Mouse (Mus musculus): ENCODE measurements around the gene Manba.
"Not testable (repeated sequence)": the region's sequence is repeated elsewhere in the genome, so short reads cannot be mapped to it uniquely, and the experiment has no call there.

Manba gene

DNA sequence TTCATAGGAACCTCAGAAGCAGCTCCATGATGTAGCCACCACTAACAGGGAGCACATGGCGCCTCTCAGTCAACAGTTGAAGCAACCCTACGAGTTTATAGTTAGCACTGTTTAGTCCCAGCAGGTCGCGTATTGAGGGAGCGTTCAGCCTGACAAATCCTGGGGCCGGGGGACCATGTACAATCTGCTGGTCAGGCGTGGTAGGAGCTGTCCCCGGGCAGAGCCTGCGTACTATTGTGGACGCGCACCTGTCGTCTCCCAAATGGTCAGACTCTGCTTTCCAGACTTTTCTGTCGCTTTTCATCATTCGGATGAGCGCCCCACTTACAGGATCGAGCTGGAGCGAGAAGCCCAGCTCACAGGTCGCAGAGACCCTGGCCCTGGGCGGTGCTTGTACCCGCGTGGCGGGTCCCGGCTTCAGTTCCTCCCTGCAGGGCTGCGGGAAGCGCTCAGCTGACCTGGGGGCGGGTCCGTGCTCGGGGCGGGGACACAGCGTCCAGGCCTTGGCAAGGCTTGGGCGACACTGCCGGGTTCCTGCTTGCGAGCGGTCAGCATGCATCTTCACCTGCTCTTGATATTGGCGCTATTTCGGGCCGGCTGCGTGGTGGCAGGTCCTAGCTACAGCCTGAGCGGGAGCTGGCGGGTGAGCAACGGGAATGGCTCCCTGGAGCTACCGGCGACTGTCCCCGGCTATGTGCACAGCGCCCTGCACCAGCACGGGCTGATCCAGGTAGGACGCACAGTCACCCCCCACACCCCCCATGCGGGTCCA lies at the start of gene Manba:
Gene Manba, plus strand, starts transcription at position 484 of the 772 bp plus-strand sequence.
- DNase-seq = peak; percentile 88 to 92

DNA sequence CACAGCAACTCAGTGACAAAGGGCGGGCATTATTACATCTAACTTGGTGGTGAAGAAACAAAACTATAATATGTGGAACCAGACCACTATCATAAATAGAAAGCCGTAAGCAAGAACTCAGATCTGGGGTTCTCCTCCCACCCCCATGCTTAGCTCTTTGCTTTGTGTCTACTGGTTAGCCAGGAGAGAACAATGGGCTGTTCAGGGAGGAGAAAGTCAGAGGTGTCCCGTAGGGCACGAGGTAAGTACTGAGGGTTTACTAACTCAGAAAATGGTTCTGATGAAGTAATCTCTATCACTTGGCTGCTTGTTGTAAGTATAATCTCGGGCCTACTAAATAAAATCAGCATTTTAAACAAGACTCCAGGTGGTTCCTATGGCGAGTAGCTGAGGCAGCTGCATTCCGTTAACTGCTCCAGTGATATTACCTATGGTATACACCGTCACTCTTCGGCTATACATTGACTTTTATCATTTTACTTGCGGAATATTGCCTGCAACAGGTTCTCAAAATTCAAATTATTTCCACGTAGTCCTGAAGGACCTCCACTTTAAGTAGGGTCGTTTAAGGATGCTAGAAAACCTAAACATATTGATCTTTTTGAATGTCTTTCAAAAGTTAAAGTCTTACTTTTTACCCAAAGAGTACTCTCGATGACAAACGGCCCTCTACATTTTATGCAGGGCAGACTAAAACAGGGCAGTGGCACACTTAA lies 48.4 kb upstream of the Manba start:
- no peak for DNase-seq

DNA sequence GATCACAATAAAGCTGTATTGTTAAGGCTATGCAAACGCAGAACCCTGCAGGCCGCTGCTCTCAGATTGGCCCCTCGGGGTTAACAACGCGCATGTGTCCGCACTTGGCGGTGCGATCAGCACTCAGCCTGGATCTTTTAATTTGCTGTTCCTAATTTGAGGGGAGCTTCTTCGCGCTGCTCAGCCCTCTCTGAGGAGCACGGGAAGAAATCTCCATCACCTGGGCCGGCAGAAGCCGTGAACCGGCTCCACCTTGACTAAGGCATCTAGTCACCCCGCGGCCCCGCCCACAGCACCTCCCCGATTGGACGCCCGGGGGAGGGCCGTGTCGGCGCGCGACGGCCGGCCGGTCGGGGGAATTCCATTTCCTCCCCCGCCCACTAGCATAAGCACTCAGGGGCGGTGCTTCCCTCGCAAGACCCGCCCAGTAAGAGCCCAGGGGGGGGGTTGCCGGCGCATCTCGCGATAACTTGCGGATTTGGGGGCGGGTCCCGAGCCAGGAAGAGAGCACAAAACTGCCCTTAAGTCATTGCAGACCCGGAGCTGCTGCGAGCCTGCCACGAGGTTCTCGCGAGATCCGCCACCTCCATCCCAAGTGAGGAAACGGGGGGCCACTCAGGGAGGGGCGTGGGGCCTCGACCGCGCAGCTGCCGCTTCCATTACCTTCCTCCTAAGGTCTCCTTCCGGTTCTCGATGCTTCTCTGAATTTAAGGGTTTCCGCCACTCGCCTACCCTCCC lies 47.5 kb upstream of the Manba start, which contains the start of gene Ube2d3:
Gene Ube2d3, plus strand, starts transcription at position 392 of the 738 bp plus-strand sequence.
- peak; percentile 99 for DNase-seq

DNA sequence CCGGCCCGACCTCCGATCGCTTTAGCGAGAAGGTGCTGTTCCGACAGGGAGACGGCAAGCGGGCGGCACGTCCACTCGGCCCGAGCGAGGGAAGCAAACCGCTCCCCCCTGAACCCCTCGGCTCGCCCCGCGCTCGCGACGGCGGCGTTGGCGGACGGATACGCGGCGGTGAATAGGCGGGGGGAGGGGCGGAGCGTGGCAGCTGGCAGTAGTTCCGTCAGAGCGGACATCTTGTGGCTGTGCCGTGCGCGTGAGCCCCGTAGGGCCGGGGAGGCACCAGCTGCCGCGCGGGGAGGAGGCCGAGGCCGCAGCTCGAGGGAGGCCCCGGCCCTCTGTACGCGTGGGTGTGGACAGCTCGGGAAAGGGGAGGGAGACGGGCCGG lies 46.9 kb upstream of the Manba start:
- DNase-seq = peak; percentile 97 to 98

DNA sequence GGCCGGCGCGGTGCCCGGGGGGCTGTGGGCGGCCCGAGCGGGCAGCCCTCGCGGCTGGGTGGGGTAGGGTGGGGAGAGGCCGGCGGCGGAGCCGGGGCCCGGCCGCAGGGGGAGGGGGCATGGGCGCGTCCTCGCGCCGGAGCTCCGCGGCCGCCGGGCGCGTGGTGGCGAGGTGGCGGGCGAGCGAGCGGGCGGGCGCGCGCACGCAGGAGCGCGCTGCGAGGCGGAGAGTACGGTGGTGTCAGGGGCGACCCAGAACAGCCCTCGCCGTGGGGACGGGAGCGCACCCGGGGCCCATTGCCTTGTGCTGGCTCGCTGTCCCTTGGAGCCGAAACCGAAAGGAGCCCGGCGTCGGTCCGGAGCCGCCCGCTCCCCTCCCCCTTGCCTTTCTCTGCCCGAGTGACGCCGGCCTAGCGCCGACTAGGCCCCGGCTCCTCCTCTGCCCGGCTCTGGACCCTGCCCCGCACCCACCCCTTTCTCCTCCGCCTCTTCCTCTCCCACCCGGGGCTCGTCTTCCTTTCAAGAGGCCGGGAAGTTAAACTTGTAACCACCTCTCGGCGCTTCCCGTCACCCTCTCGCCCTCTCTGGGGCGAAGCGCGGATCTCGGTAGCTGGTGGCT lies 46.4 kb upstream of the Manba start:
- peak; percentile 87 to 88 for DNase-seq

DNA sequence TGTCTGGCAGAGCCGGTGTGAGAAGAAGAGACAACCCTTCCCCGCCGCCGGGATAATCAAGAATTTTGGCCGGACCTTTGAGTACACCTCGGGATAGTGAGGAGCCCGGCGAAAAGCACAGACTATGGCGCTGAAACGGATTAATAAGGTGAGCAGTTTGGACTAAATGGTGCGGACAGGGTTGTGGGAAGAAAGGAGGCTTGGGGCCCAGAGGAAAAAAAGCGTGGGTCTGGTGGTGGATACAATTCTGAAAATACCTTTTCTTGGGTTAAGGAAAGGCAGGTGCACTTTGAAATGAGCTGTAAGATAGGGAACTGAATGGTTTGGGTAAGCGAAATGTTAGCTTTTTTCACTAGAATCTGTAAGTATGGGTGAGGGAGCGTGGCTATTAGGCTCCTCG lies 45.8 kb upstream of the Manba start:
- no peak for DNase-seq

DNA sequence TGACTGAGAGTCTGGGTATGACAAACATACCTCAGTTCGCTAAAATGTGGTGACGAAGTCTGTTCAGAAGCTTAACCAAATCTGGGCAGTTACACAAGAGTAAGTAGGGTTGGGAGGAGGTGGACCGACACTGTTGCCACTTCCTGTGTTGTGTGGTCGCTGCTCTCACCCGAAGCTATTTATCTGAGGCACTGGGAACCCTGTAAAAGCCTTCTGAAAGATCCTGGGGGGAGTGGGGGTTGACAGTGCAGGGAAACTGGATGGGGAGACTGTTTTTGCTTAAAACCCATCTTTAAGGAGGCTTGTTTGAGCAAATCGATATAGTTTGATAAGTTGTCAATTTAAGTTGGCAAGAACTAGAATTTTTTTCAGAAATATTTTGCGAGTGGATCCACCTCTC lies 45.2 kb upstream of the Manba start:
- DNase-seq = peak; percentile 23 to 31

DNA sequence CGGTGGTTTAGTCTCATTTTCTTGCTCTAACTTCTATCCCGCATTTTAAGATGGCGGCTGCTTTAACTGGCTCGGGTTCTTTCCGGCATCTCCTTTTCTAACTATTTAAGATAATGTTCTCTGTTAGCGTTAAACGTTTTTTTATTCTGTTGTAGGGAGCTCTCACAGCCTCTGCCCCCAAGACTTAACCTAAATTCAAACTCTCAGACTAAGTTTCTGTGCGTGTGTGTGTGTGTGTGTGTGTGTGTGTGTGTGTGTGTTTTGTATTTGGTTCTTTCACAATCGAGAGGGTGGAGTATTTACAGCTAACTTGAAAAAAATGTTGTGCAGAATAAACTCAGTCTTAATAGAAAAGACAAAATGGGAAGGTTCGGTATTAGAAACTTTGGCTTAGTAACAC lies 44.8 kb upstream of the Manba start:
- no peak for DNase-seq

DNA sequence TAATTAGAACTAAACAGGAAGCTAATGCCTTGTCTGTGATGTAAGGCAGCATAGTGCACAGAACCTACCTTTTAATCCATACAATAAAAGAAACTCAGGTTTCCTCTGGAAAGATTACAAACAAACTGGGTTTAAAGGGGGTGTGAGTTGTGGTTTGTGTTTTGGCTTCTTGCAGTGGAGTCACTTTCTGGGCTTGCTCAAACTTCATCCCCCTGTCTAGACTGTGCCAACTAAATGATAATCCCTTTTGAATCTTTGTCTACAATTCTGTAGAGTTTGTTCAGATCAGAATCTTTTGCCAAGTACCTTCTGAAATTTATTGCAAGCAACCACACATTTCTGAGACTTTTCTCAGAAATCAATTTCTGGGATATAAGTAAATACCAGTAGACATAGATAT lies 40.5 kb upstream of the Manba start:
- no peak for DNase-seq

DNA sequence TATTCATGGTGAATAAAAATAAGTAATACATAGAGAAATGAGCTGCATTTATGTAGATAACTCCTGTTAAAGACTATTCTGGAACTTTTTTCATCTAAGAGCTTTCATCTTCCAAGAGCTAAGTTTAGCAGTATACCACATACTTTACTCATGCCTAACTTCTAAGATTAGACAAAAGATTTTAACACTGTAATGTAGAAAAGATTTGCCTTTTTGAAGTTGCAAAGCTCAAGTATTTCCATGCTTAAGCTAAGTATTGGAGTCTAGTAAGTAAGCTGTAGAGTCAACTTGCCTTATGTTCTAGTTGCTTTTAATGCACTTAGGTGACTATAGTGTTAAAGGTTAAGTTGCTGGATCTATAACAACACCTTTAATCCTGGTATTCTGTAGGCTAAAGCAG lies 26.4 kb upstream of the Manba start:
- no peak for DNase-seq

DNA sequence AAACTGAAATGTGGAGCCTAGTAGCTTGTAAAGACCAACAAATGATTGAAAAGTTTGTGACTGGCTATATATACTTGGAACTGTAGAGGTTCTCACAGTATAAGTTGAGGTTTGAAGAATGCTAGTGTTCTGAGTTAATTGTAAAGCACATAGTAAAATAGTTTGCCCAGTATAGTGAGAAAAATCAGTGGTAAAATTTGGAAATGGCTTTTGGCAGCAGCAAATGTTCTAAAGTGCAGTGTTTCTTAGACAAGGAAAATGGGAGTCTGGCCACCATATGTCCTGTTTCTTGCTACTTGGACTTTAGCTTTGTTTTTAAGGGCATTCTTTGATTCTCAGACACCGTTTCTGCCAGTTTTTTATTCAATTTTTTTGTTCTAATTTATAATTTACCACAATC lies 17.0 kb upstream of the Manba start:
- no peak for DNase-seq

DNA sequence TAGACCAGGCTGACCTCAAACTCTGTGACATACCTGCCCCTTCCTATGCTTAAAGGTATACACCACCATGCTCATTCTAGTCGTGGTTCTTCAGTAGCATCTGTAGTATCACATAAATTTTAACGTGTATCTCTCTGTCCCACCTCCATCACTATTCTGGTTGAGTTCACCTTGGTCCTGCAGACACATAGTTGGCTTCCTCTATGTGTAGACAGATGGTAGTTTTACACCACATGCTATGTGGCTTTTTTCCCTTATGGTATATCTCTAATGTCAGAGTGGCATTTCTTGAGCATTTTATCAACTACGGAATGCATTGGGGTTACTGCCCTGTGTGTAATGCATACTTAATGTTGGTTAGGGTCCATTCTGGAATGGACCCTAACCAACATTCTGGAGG lies 16.3 kb upstream of the Manba start:
- no peak for DNase-seq

DNA sequence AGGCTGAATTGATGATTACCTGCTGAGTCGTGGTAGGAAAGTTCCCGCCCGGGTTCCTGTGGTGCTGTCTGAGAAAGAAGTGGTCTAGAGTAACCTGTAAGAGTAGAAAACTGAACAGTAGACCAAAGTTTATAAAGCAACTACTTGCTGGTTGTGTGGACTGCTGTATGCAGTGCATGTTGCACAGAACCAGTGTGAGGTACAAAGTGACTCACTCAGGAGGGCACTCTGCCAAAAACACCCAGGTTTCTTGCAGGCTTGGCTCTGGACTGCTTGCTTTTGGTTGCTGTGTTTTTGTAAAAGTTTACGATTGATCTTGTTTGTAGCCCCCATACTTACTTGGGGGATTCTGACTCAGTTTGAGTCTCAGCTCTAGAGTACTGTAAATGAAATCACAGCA lies 15.4 kb upstream of the Manba start:
- DNase-seq = peak; percentile 80 to 91

DNA sequence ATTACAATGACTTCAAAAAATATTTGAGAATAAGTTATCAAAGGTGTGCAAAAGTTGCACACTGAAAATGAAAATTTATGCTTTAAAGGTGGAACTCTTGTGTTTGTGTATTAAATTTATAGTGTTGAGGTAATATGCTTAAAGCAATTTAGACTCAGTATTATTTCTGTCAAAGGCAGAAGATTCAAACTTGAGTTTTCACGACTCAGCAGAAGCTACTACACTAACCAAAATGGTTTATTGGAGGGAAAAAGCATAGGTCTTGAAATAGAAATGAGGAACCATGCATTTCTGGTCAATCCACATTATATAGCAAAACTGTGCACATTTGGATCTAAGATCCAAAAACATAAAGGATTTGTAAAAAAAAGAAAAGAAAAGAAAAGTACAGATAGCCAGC lies 14.6 kb upstream of the Manba start:
- DNase-seq = no peak

DNA sequence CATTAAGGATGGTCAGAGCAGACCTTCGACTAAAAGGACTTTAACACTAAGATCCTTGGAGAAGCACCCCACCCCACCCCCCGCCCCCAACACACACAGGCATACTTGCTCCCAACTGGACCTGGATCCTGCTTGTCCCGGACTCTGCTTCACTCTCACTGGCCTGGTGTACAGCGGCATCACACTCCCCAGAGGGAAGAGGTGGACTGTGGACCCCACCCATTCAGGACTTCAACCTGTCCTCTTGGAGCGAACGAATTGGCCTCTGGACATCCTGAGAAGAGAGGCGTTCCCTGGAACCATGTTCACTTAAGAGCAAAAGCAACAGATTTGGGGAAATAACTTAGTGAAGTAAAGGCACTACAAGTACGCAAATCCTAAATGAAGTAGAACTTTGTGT lies 10.4 kb upstream of the Manba start:
- DNase-seq = no peak

DNA sequence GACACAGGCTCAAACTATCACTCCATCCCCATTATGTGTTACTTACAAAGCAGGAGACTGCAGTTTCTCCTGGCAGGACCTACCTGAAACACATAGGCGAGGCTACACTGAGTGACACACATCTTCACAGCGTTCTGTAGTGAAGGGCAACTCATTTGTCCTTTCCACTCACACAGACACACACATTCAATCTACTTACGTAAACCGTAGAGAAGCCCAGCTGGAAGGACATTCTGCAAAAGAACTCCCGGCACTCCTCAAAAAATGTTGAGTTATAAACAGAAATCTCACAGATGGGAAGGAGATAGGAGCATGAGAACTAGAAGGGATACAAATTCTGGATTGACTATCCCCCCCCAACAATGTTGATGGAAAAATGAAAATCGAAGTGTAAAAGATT lies 9.1 kb upstream of the Manba start:
- no peak for DNase-seq

DNA sequence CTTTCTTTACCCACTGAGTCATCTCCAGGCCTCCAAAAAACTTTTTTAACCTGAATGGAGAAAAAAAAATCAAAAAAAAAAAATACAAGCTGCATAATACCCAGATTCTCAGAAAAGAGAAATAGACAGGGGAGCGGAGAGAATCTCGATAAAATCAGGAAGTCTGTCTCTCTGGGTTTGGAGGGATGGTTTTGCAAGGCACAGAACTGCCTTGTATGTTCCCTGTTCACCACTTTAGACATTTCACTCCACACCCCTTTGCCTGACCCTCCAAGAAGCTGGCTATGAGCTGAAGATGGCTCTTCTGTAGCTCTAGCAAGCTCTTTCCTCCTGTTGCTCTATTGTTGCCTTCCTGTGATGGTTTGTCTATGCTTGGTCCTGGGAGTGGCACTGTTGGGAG lies 8.4 kb upstream of the Manba start:
- DNase-seq = no peak

DNA sequence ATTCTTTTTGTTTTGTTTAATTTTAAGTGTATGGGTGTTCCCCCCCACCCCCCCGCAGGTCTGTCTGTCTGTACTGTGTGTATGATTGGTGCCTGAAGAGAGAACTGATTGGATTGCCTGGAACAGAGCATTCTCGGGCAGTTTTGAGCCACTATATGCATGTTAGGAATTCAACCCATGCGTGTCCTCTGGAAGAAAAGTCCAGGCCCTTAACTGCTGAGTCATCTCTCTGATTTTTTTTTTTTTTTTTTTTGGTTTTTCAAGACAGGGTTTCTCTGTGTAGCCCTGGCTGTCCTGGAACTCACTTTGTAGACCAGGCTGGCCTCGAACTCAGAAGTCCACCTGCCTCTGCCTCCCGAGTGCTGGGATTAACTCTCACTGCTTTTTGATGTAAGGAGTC lies 6.3 kb upstream of the Manba start:
- DNase-seq = not testable (repeated sequence)

DNA sequence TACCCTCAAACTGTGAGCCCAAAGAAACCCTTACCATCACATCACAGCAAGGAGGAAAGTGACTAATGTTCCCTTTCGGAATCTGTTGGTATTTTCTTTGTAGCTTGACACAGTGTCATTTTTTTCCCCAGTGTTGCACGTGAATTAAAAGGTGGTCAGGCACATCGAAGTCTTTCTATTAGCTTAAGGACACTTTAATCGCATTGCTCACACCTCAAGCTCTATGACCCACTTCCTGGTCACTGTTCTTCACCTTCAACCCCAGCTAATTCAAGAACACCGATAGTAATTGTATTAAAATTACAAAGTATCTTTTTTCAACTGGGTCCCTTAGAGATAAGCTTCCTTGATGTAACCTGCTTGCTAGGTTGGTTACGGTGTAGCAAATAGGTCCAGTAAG lies 4.6 kb upstream of the Manba start:
- DNase-seq = no peak

DNA sequence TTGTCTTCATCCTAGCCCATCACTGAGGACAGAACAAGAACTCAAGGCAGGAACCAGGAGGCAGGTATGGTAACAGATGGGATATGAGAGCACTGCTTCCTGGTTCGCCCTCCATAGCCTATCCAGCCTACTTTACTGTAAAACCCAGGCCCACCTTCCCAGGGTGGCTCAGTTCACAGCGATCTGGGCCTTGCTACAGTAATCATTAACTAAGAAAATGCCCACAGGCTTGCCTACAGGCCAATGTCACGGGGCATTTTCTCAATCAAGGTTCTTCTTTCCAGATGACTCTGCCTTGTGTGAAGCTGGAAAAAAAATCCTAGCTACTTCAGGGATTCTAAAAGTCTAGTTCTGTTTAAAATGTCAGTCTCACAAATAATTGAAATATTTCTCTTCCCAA lies 3.8 kb upstream of the Manba start:
- no peak for DNase-seq

DNA sequence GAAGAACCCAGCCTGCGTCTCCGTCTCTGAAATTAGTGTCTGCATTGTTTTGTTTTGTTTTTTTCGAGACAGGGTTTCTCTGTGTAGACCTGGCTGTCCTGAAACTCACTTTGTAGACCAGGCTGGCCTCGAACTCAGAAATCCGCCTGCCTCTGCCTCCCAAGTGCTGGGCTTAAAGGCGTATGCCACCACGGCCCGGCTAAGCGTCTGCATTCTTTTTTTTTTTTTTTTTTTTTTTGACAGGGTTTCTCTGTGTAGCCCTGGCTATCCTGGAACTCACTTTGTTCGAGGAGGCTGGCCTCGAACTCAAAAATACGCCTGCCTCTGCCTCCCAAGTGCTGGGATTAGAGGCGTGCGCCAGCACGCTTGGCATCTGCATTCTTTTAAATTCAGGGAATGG lies 761 bp upstream of the Manba start:
- not testable (repeated sequence) for DNase-seq

DNA sequence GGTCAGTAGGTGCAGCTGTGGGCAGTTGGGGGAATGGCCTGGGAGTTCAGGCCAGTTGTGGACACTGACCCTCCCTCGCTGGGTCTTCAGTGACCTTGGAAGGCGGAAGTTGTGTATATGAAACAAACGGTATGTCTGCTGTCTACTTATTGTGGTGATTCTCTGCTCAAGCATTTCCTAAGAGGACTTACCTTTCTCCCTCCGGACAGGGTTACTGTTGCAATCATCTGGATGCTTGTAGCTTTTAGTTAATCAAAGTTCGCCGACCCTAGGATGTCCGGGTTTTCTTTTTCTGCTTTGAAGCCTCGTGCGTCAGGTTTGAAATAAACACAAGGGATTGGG lies 460 bp downstream of the Manba start:
- DNase-seq = no peak

DNA sequence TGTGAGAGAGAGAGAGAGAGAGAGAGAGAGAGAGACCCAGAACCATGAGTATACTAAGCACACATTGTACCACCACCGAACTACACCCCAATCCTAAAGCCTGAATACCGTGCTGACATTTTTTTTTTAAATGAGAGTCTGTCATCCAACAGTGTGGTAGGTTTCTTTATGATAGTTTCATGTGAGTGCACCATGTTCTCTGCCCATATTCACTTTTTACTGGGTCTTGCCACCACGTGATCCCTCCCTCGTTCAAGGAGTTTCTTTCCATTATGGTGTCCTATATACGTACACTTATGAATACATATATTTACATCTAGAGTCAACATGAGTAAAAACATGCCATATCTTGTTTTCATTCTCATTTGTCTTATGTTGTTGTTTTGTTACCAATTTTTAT lies 940 bp downstream of the Manba start:
- DNase-seq = no peak

DNA sequence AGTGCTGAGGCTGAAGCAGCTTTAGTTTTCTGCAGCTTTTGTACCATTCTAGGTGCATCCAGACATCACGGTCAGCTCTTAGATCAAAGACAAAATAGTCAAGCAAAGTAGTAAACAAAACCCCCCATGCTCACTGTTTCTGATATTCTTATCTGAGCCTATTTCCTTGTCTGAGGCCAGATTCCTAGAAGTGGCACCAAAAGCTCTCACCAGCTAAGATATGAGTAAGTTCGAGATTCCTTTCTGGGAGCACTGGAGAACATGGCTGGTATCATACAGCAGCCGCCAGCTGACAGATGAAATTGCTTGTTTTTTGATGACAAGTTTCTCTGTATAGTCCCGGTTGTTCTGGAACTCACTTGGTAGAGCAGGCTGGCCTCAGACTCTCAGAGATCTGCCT lies 2.4 kb downstream of the Manba start:
- no peak for DNase-seq

Measured in cerebellum, postnatal 25 days (tissue).